Mouse (Mus musculus) liver, postnatal 0 days (tissue): Measurements from ENCODE around the gene Hspg2.
A peak's percentile ranks its signal among the peaks of the same experiment; 100 is the strongest.

Source experiments
- CTCF ChIP-seq: sonication (generic); IDR thresholded peaks from 2 replicates; pipeline ENCODE4 v1.5.1; 2016; ENCODE audit warnings: antibody characterized with exemption, low read depth
- EP300 ChIP-seq: IDR thresholded peaks from 2 replicates; pipeline ENCODE4 v1.6.1; 2016; ENCODE audit warnings: antibody characterized with exemption, low read depth, mild to moderate bottlenecking

- TF ChIP-seq CTCF (peak; percentile 59), EP300 (no peak)
Observed at GRCm38 (mm10) chr4:137581815-137582214, 113.2 kb downstream of the Hspg2 start.
